25 mouse cellular contexts compared by ENCODE assay signal in the genomic region with DNA sequence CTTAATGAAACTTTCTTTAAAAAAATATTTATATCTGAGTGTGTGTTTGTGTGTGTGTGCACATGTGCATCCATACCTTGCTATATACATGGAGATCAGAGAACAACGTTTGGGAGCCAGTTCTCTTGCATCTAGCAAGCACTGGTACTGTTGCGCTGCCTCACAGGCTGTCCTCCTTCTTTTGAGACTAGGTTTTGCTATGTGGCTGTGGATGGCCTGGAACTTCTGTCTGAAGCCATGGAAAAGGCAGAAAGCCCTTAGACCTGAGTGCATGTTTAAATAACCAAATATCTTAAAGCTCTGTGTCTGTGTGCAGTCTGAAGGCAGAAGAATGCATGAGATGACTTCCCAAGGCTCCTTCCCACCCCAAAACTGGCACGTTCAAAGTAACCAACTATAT.
DNase-seq lines count a peak whose midpoint lies in the region; ATAC-seq lines count a peak whose summit lies in the region.
"Had no signal": no experiment of that assay in that cellular context is flagged by ENCODE, and none has a peak within 500 bp of the region (broad histone marks: within the 10 kb centered on the region; RNA-seq: fewer than 3 reads in every experiment).

No protein-coding gene starts in this region.

- H3K9me3 ChIP-seq in heart, embryonic 10.5 days, result no peaks in the 10 kb centered on the region
- H3K9me3 ChIP-seq in heart, embryonic 11.5 days (replicated peaks; ENCODE audit: control insufficient read depth, low read length), result no peaks in the 10 kb centered on the region
- no peaks in the 10 kb centered on the region for H3K9me3 ChIP-seq in intestine, embryonic 14.5 days (ENCODE audit: control insufficient read depth, low read length)
- H3K9me3 ChIP-seq in intestine, embryonic 15.5 days, result no peaks in the 10 kb centered on the region
- no peaks in the 10 kb centered on the region for H3K9me3 ChIP-seq in lung, embryonic 16.5 days (ENCODE audit: control insufficient read depth, low read length)
- H3K9me3 ChIP-seq: embryonic facial prominence, embryonic 10.5 days; forebrain, embryonic 10.5 days; midbrain, embryonic 12.5 days; neural tube, embryonic 15.5 days; stomach, embryonic 15.5 days had no signal

- ATAC-seq in heart, embryonic 11.5 days (replicated peaks; ENCODE audit: insufficient number of reproducible peaks, low FRiP score, low TSS enrichment), result no peak
- no peak for ATAC-seq in intestine, embryonic 14.5 days (replicated peaks; ENCODE audit: low FRiP score, low TSS enrichment, low read depth)
- ATAC-seq in intestine, embryonic 15.5 days, result no peak
- no peak for ATAC-seq in lung, embryonic 16.5 days (ENCODE audit: low read depth)
- ATAC-seq: forebrain, embryonic 16.5 days; inflammation-experienced regulatory T-cells, adult 6 months had no signal

- no peak overlapping the region for H3K9ac ChIP-seq in heart, embryonic 11.5 days (ENCODE audit: low read depth, low read length)
- H3K9ac ChIP-seq in intestine, embryonic 14.5 days (ENCODE audit: low read length), result no peak overlapping the region
- H3K9ac ChIP-seq in intestine, embryonic 15.5 days, result no peak overlapping the region
- 0 out of 2 replicates have a peak overlapping the region, but pooled peaks have one; percentile 20 for H3K9ac ChIP-seq in lung, embryonic 16.5 days (ENCODE audit: low read length)
- H3K9ac ChIP-seq: hindbrain, embryonic 14.5 days; midbrain, embryonic 12.5 days; neural tube, embryonic 15.5 days; stomach, embryonic 15.5 days had no signal

- peaks cover 42% of the 10 kb centered on the region for H3K4me1 ChIP-seq in heart, embryonic 10.5 days
- H3K4me1 ChIP-seq in heart, embryonic 11.5 days (ENCODE audit: control insufficient read depth, insufficient read depth, low read length), result peaks cover 14% of the 10 kb centered on the region
- H3K4me1 ChIP-seq in intestine, embryonic 14.5 days (replicated peaks; ENCODE audit: control insufficient read depth, insufficient read depth, low read length), result peaks cover 44% of the 10 kb centered on the region
- peaks cover 44% of the 10 kb centered on the region for H3K4me1 ChIP-seq in intestine, embryonic 15.5 days (replicated peaks)
- H3K4me1 ChIP-seq in lung, embryonic 16.5 days (replicated peaks; ENCODE audit: control insufficient read depth, insufficient read depth, low read length), result peaks cover 50% of the 10 kb centered on the region

- no peak overlapping the region for H3K4me3 ChIP-seq in heart, embryonic 10.5 days
- no peak overlapping the region for H3K4me3 ChIP-seq in heart, embryonic 11.5 days (ENCODE audit: low read depth, low read length)
- no peak overlapping the region for H3K4me3 ChIP-seq in intestine, embryonic 14.5 days (ENCODE audit: low read depth, low read length)
- H3K4me3 ChIP-seq in intestine, embryonic 15.5 days (replicated peaks), result no peak overlapping the region
- H3K4me3 ChIP-seq in lung, embryonic 16.5 days (ENCODE audit: low read length), result no peak overlapping the region
- H3K4me3 ChIP-seq: embryonic facial prominence, embryonic 10.5 days; forebrain, embryonic 10.5 days; layer of hippocampus, adult 2 months; midbrain, embryonic 12.5 days; neural tube, embryonic 15.5 days; stomach, embryonic 15.5 days had no signal

- H3K27me3 ChIP-seq in heart, embryonic 10.5 days (ENCODE audit: insufficient read depth, poor library complexity, severe bottlenecking), result no peaks in the 10 kb centered on the region
- H3K27me3 ChIP-seq in heart, embryonic 11.5 days (ENCODE audit: control insufficient read depth, insufficient read depth, low read length), result no peaks in the 10 kb centered on the region
- H3K27me3 ChIP-seq in intestine, embryonic 14.5 days (replicated peaks; ENCODE audit: control insufficient read depth, insufficient read depth, low read length), result no peaks in the 10 kb centered on the region
- H3K27me3 ChIP-seq in intestine, embryonic 15.5 days (replicated peaks), result no peaks in the 10 kb centered on the region
- H3K27me3 ChIP-seq in lung, embryonic 16.5 days (ENCODE audit: control insufficient read depth, insufficient read depth, low read depth, low read length), result no peaks in the 10 kb centered on the region
- H3K27me3 ChIP-seq: midbrain, embryonic 12.5 days; neural tube, embryonic 15.5 days; stomach, embryonic 15.5 days had no signal

- peaks cover 71% of the 10 kb centered on the region; the same call in 1 of the 2 replicates for H3K36me3 ChIP-seq in heart, embryonic 10.5 days
- H3K36me3 ChIP-seq in heart, embryonic 11.5 days (ENCODE audit: control insufficient read depth, insufficient read depth, low read length), result peaks cover 12% of the 10 kb centered on the region
- H3K36me3 ChIP-seq in intestine, embryonic 14.5 days (ENCODE audit: control insufficient read depth, insufficient read depth, low read length), result peaks cover 58% of the 10 kb centered on the region
- H3K36me3 ChIP-seq in intestine, embryonic 15.5 days, result 0 out of 2 replicates have a peak, but pooled peaks cover 8% of the 10 kb centered on the region
- H3K36me3 ChIP-seq in lung, embryonic 16.5 days (ENCODE audit: control insufficient read depth, insufficient read depth, low read length), result peaks cover 8% of the 10 kb centered on the region
- H3K36me3 ChIP-seq: forebrain, embryonic 10.5 days had no signal

- peak; percentile 52 for DNase-seq in heart, embryonic 10.5 days (ENCODE audit: low spot score)
- DNase-seq in intestine, embryonic 14.5 days (ENCODE audit: low spot score), result no peak
- DNase-seq in lung, postnatal 10 days, result no peak
- DNase-seq in urinary bladder, postnatal 36 days (ENCODE audit: low spot score in 2 of 2), result no peak
- DNase-seq: adrenal gland, postnatal 25 days; cerebellum, adult 11 months; cerebellum, postnatal 10 days; heart, postnatal 4 days; kidney, postnatal 10 days; right cerebral cortex, adult 18-20 months; right cerebral cortex, postnatal 4 days; thymus, adult 2 months; thymus, postnatal 4 days had no signal

- H3K4me2 ChIP-seq in heart, embryonic 11.5 days, result no peak overlapping the region
- H3K4me2 ChIP-seq in intestine, embryonic 14.5 days (ENCODE audit: low read length), result no peak overlapping the region
- no peak overlapping the region for H3K4me2 ChIP-seq in intestine, embryonic 15.5 days (replicated peaks)
- no peak overlapping the region for H3K4me2 ChIP-seq in lung, embryonic 16.5 days (ENCODE audit: low read depth, low read length)
- H3K4me2 ChIP-seq: hindbrain, embryonic 14.5 days; midbrain, embryonic 12.5 days; neural tube, embryonic 15.5 days; stomach, embryonic 15.5 days had no signal

- H3K27ac ChIP-seq in heart, embryonic 10.5 days, result no peak overlapping the region
- no peak overlapping the region for H3K27ac ChIP-seq in heart, embryonic 11.5 days (ENCODE audit: low read depth, low read length)
- H3K27ac ChIP-seq in intestine, embryonic 14.5 days (ENCODE audit: low read depth), result peak overlapping the region; percentile 92; the same call in 1 of the 2 replicates
- H3K27ac ChIP-seq in intestine, embryonic 15.5 days, result no peak overlapping the region
- H3K27ac ChIP-seq in lung, embryonic 16.5 days (ENCODE audit: low read length), result peak overlapping the region; percentile 55
- H3K27ac ChIP-seq: hindbrain, embryonic 14.5 days; layer of hippocampus, adult 2 months; midbrain, embryonic 12.5 days; neural tube, embryonic 15.5 days had no signal

- WGBS in heart, embryonic 10.5 days, result 85% methylated on average over 3 of the region's 3 CpGs
- 81% methylated on average over 3 of the region's 3 CpGs for WGBS in heart, embryonic 11.5 days (ENCODE audit: insufficient replicate concordance)
- WGBS in intestine, embryonic 14.5 days, result 83% methylated on average over 3 of the region's 3 CpGs
- WGBS in intestine, embryonic 15.5 days, result 74% methylated on average over 3 of the region's 3 CpGs
- WGBS in lung, embryonic 16.5 days, result 57% methylated on average over 3 of the region's 3 CpGs

Comparison
In these comparisons a context has a peak if more than half of its experiments do, and no peak if none do; other contexts are left out.
1. H3K27ac ChIP-seq: peak in intestine, embryonic 14.5 days (single experiment) and lung, embryonic 16.5 days (single experiment); none in heart, embryonic 10.5 days (single experiment), heart, embryonic 11.5 days (single experiment) and intestine, embryonic 15.5 days (single experiment).